Mouse (Mus musculus) MEL (cell line): ENCODE results near the gene Nrxn2. TPM values are rescaled to one million over a fixed set of nuclear protein-coding genes. Genes with fewer than 3 reads are reported as not detected.

ENCODE experiments used
- DNase-seq: peaks from one replicate; pipeline ENCODE4 v3.0.0; 2011; ENCODE audit warnings: low read depth, low spot score
- H3K27ac ChIP-seq: 2 replicates; pipeline ENCODE4 v1.5.1; 2012; ENCODE audit warnings: low read depth, mild to moderate bottlenecking, control low read depth, low read length, moderate library complexity; ENCODE audit not compliant: control insufficient read depth
- H3K27me3 ChIP-seq, 2 experiments: fragments of 150-350 bp in 1 of 2; sonication (generic) in 1 of 2; 2 replicates each; pipeline ENCODE4 v1.6.1; 2012; ENCODE audit warnings: low read length in 2 of 2, mild to moderate bottlenecking in 2 of 2, improper control_type of control experiment in 1 of 2, moderate library complexity in 1 of 2; ENCODE audit not compliant: insufficient read depth in 2 of 2, control insufficient read depth in 1 of 2
- H3K36me3 ChIP-seq, 2 experiments: 2 replicates each; pipeline ENCODE4 v1.6.1; 2012 to 2014; ENCODE audit warnings: low read length in 2 of 2, improper control_type of control experiment in 1 of 2, inconsistent platforms in 1 of 2, mild to moderate bottlenecking in 1 of 2; ENCODE audit not compliant: insufficient read depth in 2 of 2, control insufficient read depth in 1 of 2
- H3K4me1 ChIP-seq, 2 experiments: fragments of 150-350 bp in 1 of 2; sonication (generic) in 1 of 2; 2 replicates each; pipeline ENCODE4 v1.6.1; 2012; ENCODE audit warnings: low read length in 2 of 2, improper control_type of control experiment in 1 of 2, mild to moderate bottlenecking in 1 of 2; ENCODE audit not compliant: insufficient read depth in 2 of 2, control insufficient read depth in 1 of 2
- H3K4me3 ChIP-seq, 2 experiments: fragments of 150-350 bp in 1 of 2; sonication (generic) in 1 of 2; 2 replicates each; pipeline ENCODE4 v1.5.1; 2012; ENCODE audit warnings: low read depth in 2 of 2, low read length in 2 of 2, mild to moderate bottlenecking in 2 of 2, moderate library complexity in 2 of 2, control low read depth in 1 of 2, improper control_type of control experiment in 1 of 2; ENCODE audit not compliant: control insufficient read depth in 1 of 2, insufficient read depth in 1 of 2
- H3K79me2 ChIP-seq: 2 replicates; pipeline ENCODE4 v1.6.1; 2012; ENCODE audit warnings: mild to moderate bottlenecking, low read length, moderate library complexity; ENCODE audit not compliant: control insufficient read depth, poor library complexity, insufficient read depth
- H3K9ac ChIP-seq: 2 replicates; pipeline ENCODE4 v1.6.1; 2012; ENCODE audit warnings: low read depth, mild to moderate bottlenecking, control low read depth, low read length, moderate library complexity; ENCODE audit not compliant: control insufficient read depth, poor library complexity, severe bottlenecking
- H3K9me3 ChIP-seq: fragments of 150-350 bp; sonication (generic); replicated peaks from 2 replicates; pipeline ENCODE4 v1.6.1; 2012; ENCODE audit warnings: mild to moderate bottlenecking, low read length, improper control_type of control experiment, moderate library complexity; ENCODE audit not compliant: insufficient read depth
- CTCF ChIP-seq, 3 experiments: IDR thresholded peaks in 2 of 3; conservative IDR thresholded peaks in 1 of 3; 2 replicates each; pipeline ENCODE4 v1.5.1; 2011 to 2012; ENCODE audit warnings: low read length in 3 of 3, low read depth in 2 of 3, mild to moderate bottlenecking in 2 of 3, improper control_type of control experiment in 1 of 3, inconsistent platforms in 1 of 3, mixed read lengths in 1 of 3, moderate library complexity in 1 of 3; ENCODE audit not compliant: control insufficient read depth in 1 of 3, insufficient read depth in 1 of 3, poor library complexity in 1 of 3, severe bottlenecking in 1 of 3
- E2F4 ChIP-seq: IDR thresholded peaks from 2 replicates; pipeline ENCODE4 v1.6.1; 2011; ENCODE audit warnings: low read depth, low read length, improper control_type of control experiment, borderline replicate concordance
- EP300 ChIP-seq, 2 experiments: IDR thresholded peaks; 2 replicates each; pipeline ENCODE4 v1.6.1; 2011; ENCODE audit warnings: improper control_type of control experiment in 2 of 2, low read length in 2 of 2, low read depth in 1 of 2, mild to moderate bottlenecking in 1 of 2
- ETS1 ChIP-seq: IDR thresholded peaks from 2 replicates; pipeline ENCODE4 v1.6.1; 2012; ENCODE audit warnings: low read depth, mild to moderate bottlenecking, inconsistent platforms, low read length, improper control_type of control experiment, moderate library complexity
- GABPA ChIP-seq: IDR thresholded peaks from 2 replicates; pipeline ENCODE4 v1.6.1; 2012; ENCODE audit warnings: low read depth, mild to moderate bottlenecking, inconsistent platforms, low read length, improper control_type of control experiment, moderate library complexity
- GATA1 ChIP-seq: IDR thresholded peaks from 2 replicates; pipeline ENCODE4 v1.6.1; 2011; ENCODE audit warnings: low read depth, low read length, improper control_type of control experiment
- HCFC1 ChIP-seq: IDR thresholded peaks from 2 replicates; pipeline ENCODE4 v1.6.1; 2012; ENCODE audit warnings: low read depth, mild to moderate bottlenecking, inconsistent platforms, low read length, improper control_type of control experiment, moderate library complexity
- KAT2A ChIP-seq: conservative IDR thresholded peaks from 2 replicates; pipeline ENCODE4 v1.6.1; 2012; ENCODE audit warnings: low read depth, low read length, improper control_type of control experiment, inconsistent platforms
- MEF2A ChIP-seq: IDR thresholded peaks from 2 replicates; pipeline ENCODE4 v1.6.1; 2014; ENCODE audit warnings: low read depth, mild to moderate bottlenecking, inconsistent platforms, low read length, improper control_type of control experiment; ENCODE audit not compliant: poor library complexity, insufficient replicate concordance, severe bottlenecking; ENCODE audit errors: extremely low read depth
- MXI1 ChIP-seq: IDR thresholded peaks from 2 replicates; pipeline ENCODE4 v1.6.1; 2011; ENCODE audit warnings: mild to moderate bottlenecking, low read depth, low read length, improper control_type of control experiment
- MYC ChIP-seq: IDR thresholded peaks from 2 replicates; pipeline ENCODE4 v1.6.1; 2011; ENCODE audit warnings: low read depth, mild to moderate bottlenecking, low read length, improper control_type of control experiment, moderate library complexity
- NRF1 ChIP-seq: IDR thresholded peaks from 2 replicates; pipeline ENCODE4 v1.6.1; 2014; ENCODE audit warnings: low read depth, mild to moderate bottlenecking, inconsistent platforms, low read length, improper control_type of control experiment, moderate library complexity; ENCODE audit not compliant: poor library complexity, insufficient read depth, severe bottlenecking
- POLR2AphosphoS2 ChIP-seq: IDR thresholded peaks from 2 replicates; pipeline ENCODE4 v1.6.1; 2011; ENCODE audit warnings: low read length, improper control_type of control experiment
- POLR2AphosphoS5 ChIP-seq: IDR thresholded peaks from 2 replicates; pipeline ENCODE4 v1.6.1; 2012; ENCODE audit warnings: low read depth, borderline replicate concordance, mild to moderate bottlenecking, inconsistent platforms, low read length, moderate library complexity, mixed read lengths
- RAD21 ChIP-seq: IDR thresholded peaks from 2 replicates; pipeline ENCODE4 v1.6.1; 2011; ENCODE audit warnings: mild to moderate bottlenecking, low read depth, low read length, improper control_type of control experiment
- RCOR1 ChIP-seq: IDR thresholded peaks from 2 replicates; pipeline ENCODE4 v1.6.1; 2012; ENCODE audit warnings: low read depth, mild to moderate bottlenecking, inconsistent platforms, low read length, improper control_type of control experiment
- TBP ChIP-seq: IDR thresholded peaks from 2 replicates; pipeline ENCODE4 v1.8.0; 2011; ENCODE audit warnings: low read depth, low read length, improper control_type of control experiment
- TCF12 ChIP-seq: IDR thresholded peaks from 2 replicates; pipeline ENCODE4 v1.6.1; 2014; ENCODE audit warnings: low read depth, mild to moderate bottlenecking, inconsistent platforms, low read length, improper control_type of control experiment, moderate library complexity
- USF1 ChIP-seq: IDR thresholded peaks from 2 replicates; pipeline ENCODE4 v1.6.1; 2014; ENCODE audit warnings: low read depth, mild to moderate bottlenecking, inconsistent platforms, low read length, improper control_type of control experiment, moderate library complexity
- ZC3H11A ChIP-seq: IDR thresholded peaks from 2 replicates; pipeline ENCODE4 v1.6.1; 2012; ENCODE audit warnings: low read depth, mild to moderate bottlenecking, inconsistent platforms, low read length, improper control_type of control experiment
- ZKSCAN1 ChIP-seq: IDR thresholded peaks from 2 replicates; pipeline ENCODE4 v1.6.1; 2012; ENCODE audit warnings: low read depth, mild to moderate bottlenecking, inconsistent platforms, low read length, improper control_type of control experiment, moderate library complexity
- ZMIZ1 ChIP-seq: IDR thresholded peaks from 2 replicates; pipeline ENCODE4 v1.6.1; 2012; ENCODE audit warnings: low read depth, mild to moderate bottlenecking, inconsistent platforms, low read length, improper control_type of control experiment, moderate library complexity
- ZNF384 ChIP-seq: IDR thresholded peaks from 2 replicates; pipeline ENCODE4 v1.6.1; 2012; ENCODE audit warnings: low read depth, mild to moderate bottlenecking, inconsistent platforms, low read length, improper control_type of control experiment
- polyA plus RNA-seq, 2 experiments: library from polyadenylated mRNA; stranded (reverse) in 1 of 2; unstranded in 1 of 2; fragments of >175 nt in 1 of 2; fragments of >200 nt in 1 of 2; gene quantifications; 2 replicates each; pipeline versions ENCODE4 v1.2.1 to v1.2.4; 2012; ENCODE audit warnings: low replicate concordance in 2 of 2, low read depth in 1 of 2; ENCODE audit not compliant: insufficient read length in 2 of 2, insufficient read depth in 1 of 2, missing spikeins in 1 of 2
- total RNA-seq: library from RNA; depleted of rRNA; stranded (reverse); fragments of 300-350 nt; gene quantifications from 2 replicates; pipeline ENCODE4 v1.2.3, GENCODE M21; 2012

Nrxn2 gene
- total and polyA plus RNA-seq, 3 experiments, result 0.39 to 0.42 TPM; not detected in 1

- H3K9ac ChIP-seq, result no peak overlapping the region
- peaks cover 0 to 12% of the 10 kb centered on the region in 2 experiments; a peak in 1 of 4 replicates for H3K4me1 ChIP-seq
- H3K27me3 ChIP-seq, result no peaks in the 10 kb centered on the region; a peak in 1 of 4 replicates
- H3K27ac ChIP-seq, result no peak overlapping the region
- DNase-seq, result no peak
- TF ChIP-seq POLR2AphosphoS5 (no peak), MEF2A (no peak), KAT2A (no peak), ZKSCAN1 (no peak), USF1 (no peak), GATA1 (no peak), HCFC1 (no peak), MXI1 (no peak), RAD21 (no peak), ZMIZ1 (no peak), GABPA (no peak), E2F4 (no peak), ZNF384 (no peak), POLR2AphosphoS2 (no peak), ETS1 (no peak), RCOR1 (no peak), ZC3H11A (no peak), TCF12 (no peak)
- H3K36me3 ChIP-seq, result no peaks in the 10 kb centered on the region
- H3K79me2 ChIP-seq, result no peaks in the 10 kb centered on the region
- no peak overlapping the region for H3K4me3 ChIP-seq
- no peaks in the 10 kb centered on the region for H3K9me3 ChIP-seq
Observed at GRCm38 (mm10) chr19:6549566-6549965, 131.0 kb downstream of the Nrxn2 start.

DNA sequence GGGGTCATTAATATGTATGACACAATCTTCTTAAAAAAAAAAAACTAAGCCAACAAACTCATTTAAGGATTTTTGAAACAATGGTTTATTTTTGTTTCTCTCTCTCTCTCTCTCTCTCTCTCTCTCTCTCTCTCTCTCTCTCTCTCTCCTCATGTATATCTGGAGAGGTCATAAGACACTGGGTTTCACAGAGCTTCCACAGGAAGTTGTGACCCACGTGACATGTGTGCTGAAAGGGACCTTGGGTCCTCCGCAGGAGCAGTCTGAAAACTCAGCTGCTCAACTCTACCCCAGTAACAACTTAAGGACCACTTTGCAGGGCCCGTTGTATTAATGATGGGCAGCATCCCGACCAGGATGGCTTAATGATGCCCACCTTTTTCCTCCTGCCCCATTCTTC lies 132.7 kb downstream of the Nrxn2 start:
- H3K27me3 ChIP-seq, result no peaks in the 10 kb centered on the region; a peak in 1 of 4 replicates
- peaks cover 0 to 9% of the 10 kb centered on the region in 2 experiments; a peak in 1 of 4 replicates for H3K4me1 ChIP-seq
- H3K27ac ChIP-seq, result no peak overlapping the region
- no peaks in the 10 kb centered on the region for H3K36me3 ChIP-seq
- H3K9ac ChIP-seq, result no peak overlapping the region
- no peaks in the 10 kb centered on the region for H3K9me3 ChIP-seq
- TF ChIP-seq NRF1 (no peak), CTCF (IDR thresholded peaks at IDR 0.05 in 2 of 3, conservative IDR thresholded peaks at IDR 0.05 in 1 of 3; ENCODE audit: control insufficient read depth in 1 of 3, insufficient read depth in 1 of 3, low read depth in 2 of 3, low read length in 3 of 3, poor library complexity in 1 of 3, severe bottlenecking in 1 of 3) (no peak), GATA1 (no peak), TBP (no peak), USF1 (peak; percentile 34; the same call in 1 of the 2 replicates), EP300 (IDR thresholded peaks at IDR 0.05; ENCODE audit: low read depth in 1 of 2, low read length in 2 of 2) (no peak), MYC (no peak)
- TF ChIP-seq, all 39 proteins: peak for 1
- no peaks in the 10 kb centered on the region for H3K79me2 ChIP-seq
- no peak overlapping the region for H3K4me3 ChIP-seq
- DNase-seq, result no peak
